Mouse (Mus musculus): Measurements from ENCODE around the gene Akt1.

- no peak for TF ChIP-seq CTCF (conservative IDR thresholded peaks at IDR 0.05 in 1 of 2, IDR thresholded peaks at IDR 0.05 in 1 of 2; ENCODE audit: low read depth in 2 of 2, low read length in 2 of 2)
- no peak for TF ChIP-seq USF2 (conservative IDR thresholded peaks at IDR 0.05; ENCODE audit: low read depth, low read length)
- TF ChIP-seq CHD2 (IDR thresholded peaks at IDR 0.05; ENCODE audit: low read length): no peak
- TF ChIP-seq RAD21 (IDR thresholded peaks at IDR 0.05; ENCODE audit: low read depth, low read length): no peak
- TF ChIP-seq MAZ (IDR thresholded peaks at IDR 0.05; ENCODE audit: low read depth, low read length): no peak
- TF ChIP-seq MXI1 (IDR thresholded peaks at IDR 0.05; ENCODE audit: low read depth, low read length): no peak
- no peak for TF ChIP-seq BHLHE40 (IDR thresholded peaks at IDR 0.05; ENCODE audit: low read depth, low read length)
- TF ChIP-seq ELF1 (IDR thresholded peaks at IDR 0.05; ENCODE audit: low read depth, low read length): no peak
- no peak for TF ChIP-seq POLR2A (IDR thresholded peaks at IDR 0.05; ENCODE audit: low read depth, low read length)
- TF ChIP-seq MAX (IDR thresholded peaks at IDR 0.05; ENCODE audit: low read length): no peak
- TF ChIP-seq ZC3H11A (IDR thresholded peaks at IDR 0.05; ENCODE audit: low read depth, low read length): no peak
- no peak for TF ChIP-seq E2F4 (IDR thresholded peaks at IDR 0.05; ENCODE audit: insufficient replicate concordance, low read depth, low read length)
- no peak for TF ChIP-seq SMC3 (IDR thresholded peaks at IDR 0.05; ENCODE audit: low read depth, low read length)
- no peak for TF ChIP-seq USF1 (IDR thresholded peaks at IDR 0.05; ENCODE audit: low read depth, low read length)
These were observed 13.4 kb downstream of the Akt1 start for GRCm38 (mm10) chr12:112661327-112661605.

All from CH12.LX (cell line).